Mouse (Mus musculus) right cerebral cortex, postnatal 10 days (tissue): ENCODE results near the gene Klk1b9.
"Not testable (repeated sequence)": the region's sequence is repeated elsewhere in the genome, so short reads cannot be mapped to it uniquely, and the experiment has no call there.

Experiments
- DNase-seq, 2 experiments: peaks; one replicate each; pipeline ENCODE4 v3.0.0; 2021; ENCODE audit warnings: low spot score in 2 of 2

The Klk1b9 gene

GRCm38 (mm10) chr7:43975761-43976160, at the start of gene Klk1b9:
TSS of gene Klk1b9 (plus strand) at chr7:43976061.
- not testable (repeated sequence) for DNase-seq

GRCm38 (mm10) chr7:43928521-43928920, 47.3 kb upstream of the Klk1b9 start:
- no peak for DNase-seq

GRCm38 (mm10) chr7:43932337-43932736, 43.5 kb upstream of the Klk1b9 start:
- DNase-seq = no peak

GRCm38 (mm10) chr7:43933440-43933839, 42.4 kb upstream of the Klk1b9 start, which contains the start of gene Klk15:
TSS of gene Klk15 (plus strand) at chr7:43933740.
- DNase-seq = no peak

GRCm38 (mm10) chr7:43934747-43935146, 41.1 kb upstream of the Klk1b9 start:
- no peak for DNase-seq

- no peak for DNase-seq
Measured at GRCm38 (mm10) chr7:43936551-43936950, 39.3 kb upstream of the Klk1b9 start.

- not testable (repeated sequence) for DNase-seq
Measured at GRCm38 (mm10) chr7:43942293-43942692, 33.6 kb upstream of the Klk1b9 start.

GRCm38 (mm10) chr7:43944727-43945264, 31.1 kb upstream of the Klk1b9 start:
- no peak for DNase-seq

GRCm38 (mm10) chr7:43950364-43950763, 25.5 kb upstream of the Klk1b9 start, which contains the start of gene Klk1b8:
TSS of gene Klk1b8 (plus strand) at chr7:43950664.
- no peak for DNase-seq

GRCm38 (mm10) chr7:43952703-43953102, 23.2 kb upstream of the Klk1b9 start:
- DNase-seq = peak in 1 of 2 experiments; percentile 22

GRCm38 (mm10) chr7:43966451-43966850, 9.4 kb upstream of the Klk1b9 start, which contains the start of gene Klk1b1:
TSS of gene Klk1b1 (plus strand) at chr7:43966751.
- no peak for DNase-seq

- DNase-seq = no peak
Measured at GRCm38 (mm10) chr7:43967058-43967457, 8.8 kb upstream of the Klk1b9 start.

- no peak for DNase-seq
Measured at GRCm38 (mm10) chr7:43967612-43968011, 8.2 kb upstream of the Klk1b9 start.

GRCm38 (mm10) chr7:43985657-43986056, 9.8 kb downstream of the Klk1b9 start:
- DNase-seq = no peak

GRCm38 (mm10) chr7:43994821-43995220, 19.0 kb downstream of the Klk1b9 start:
- DNase-seq = not testable (repeated sequence)

- not testable (repeated sequence) for DNase-seq
Measured at GRCm38 (mm10) chr7:43995577-43995976, 19.7 kb downstream of the Klk1b9 start, which contains the start of gene Klk1b11. TSS of gene Klk1b11 (plus strand) at chr7:43995877.

- DNase-seq = no peak
Measured at GRCm38 (mm10) chr7:44004847-44005246, 29.0 kb downstream of the Klk1b9 start.

- DNase-seq = not testable (repeated sequence)
Measured at GRCm38 (mm10) chr7:44011868-44012267, 36.0 kb downstream of the Klk1b9 start, which contains the start of gene Klk1b26. TSS of gene Klk1b26 (plus strand) at chr7:44012168.

- DNase-seq = not testable (repeated sequence)
Measured at GRCm38 (mm10) chr7:44014666-44015065, 38.8 kb downstream of the Klk1b9 start.

GRCm38 (mm10) chr7:44015071-44015470, 39.2 kb downstream of the Klk1b9 start:
- no peak for DNase-seq
